Mouse (Mus musculus) frontal cortex, postnatal 25 days (tissue): Measurements from ENCODE around the gene Ldah.
"Not testable (repeated sequence)": the region's sequence is repeated elsewhere in the genome, so short reads cannot be mapped to it uniquely, and the experiment has no call there.

Experiments used
- DNase-seq, 2 experiments: peaks; one replicate each; pipeline ENCODE4 v3.0.0; 2022; ENCODE audit warnings: low spot score in 2 of 2

The Ldah gene

GRCm38 (mm10) chr12:8207978-8208403 lies at the start of gene Ldah:
Gene Ldah, plus strand, starts transcription at chr12:8208107.
- DNase-seq: peak; percentile 82 to 83

DNA sequence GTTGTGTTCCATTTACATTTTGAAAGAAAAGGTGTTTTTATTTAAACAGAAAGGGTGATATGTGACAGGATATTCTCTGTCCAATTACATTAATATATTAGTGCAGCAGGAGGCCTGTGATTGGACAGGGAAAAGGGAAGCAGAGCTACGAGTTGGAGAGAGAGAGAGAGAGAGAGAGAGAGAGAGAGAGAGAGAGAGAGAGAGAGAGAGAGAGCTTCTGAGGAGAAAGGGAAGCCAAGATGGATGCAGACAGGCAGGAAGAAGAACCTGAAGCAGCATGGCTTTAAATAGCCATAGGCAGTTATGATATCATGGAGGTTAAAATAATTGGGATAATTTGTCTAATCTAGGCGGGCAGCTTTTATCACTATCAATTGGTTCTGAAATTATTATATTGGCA lies 40.2 kb upstream of the Ldah start:
- DNase-seq: no peak

- no peak for DNase-seq
Observed at GRCm38 (mm10) chr12:8180921-8181320, 27.0 kb upstream of the Ldah start.

DNA sequence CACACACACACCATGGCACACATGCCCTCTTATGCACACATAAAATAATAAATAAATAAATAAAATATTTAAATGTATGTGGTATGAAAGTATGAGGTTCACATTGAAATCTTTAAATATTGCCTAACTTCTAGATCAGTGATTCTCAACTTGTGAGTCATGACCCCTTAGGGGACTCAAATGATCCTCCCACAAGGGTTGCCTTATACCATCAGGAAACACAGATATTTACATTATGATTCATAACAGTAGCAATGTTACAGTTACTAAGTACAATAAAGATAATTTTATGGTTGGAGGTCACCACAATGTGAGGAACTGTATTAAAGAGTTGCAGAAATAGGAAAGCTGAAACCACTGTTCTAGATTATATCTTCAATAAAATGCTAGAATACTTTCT lies 26.2 kb upstream of the Ldah start:
- DNase-seq: no peak

DNA sequence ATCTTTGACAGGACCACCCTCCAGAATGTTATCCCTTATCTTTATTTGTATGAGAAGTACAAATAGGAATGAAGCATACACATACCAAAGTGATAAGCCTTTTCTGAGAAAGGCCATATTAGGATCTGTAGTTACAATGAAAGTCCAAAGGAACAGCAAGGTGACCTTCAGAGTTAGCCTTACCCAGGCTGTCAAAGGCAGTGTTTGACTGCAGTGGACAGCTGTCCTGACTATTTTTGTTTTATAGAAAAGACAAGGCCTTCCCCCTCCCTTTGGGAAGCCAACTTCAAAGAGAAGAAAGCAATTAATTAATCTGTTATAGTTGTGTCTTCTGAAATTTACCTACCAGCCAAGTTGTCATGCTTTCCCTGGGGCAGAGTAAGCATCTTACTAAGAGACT lies 23.4 kb upstream of the Ldah start:
- DNase-seq: no peak

GRCm38 (mm10) chr12:8188161-8188560 lies 19.7 kb upstream of the Ldah start:
- no peak for DNase-seq

GRCm38 (mm10) chr12:8188796-8189535 lies 18.9 kb upstream of the Ldah start:
- DNase-seq: not testable (repeated sequence)

GRCm38 (mm10) chr12:8189722-8190121 lies 18.2 kb upstream of the Ldah start:
- DNase-seq: no peak

DNA sequence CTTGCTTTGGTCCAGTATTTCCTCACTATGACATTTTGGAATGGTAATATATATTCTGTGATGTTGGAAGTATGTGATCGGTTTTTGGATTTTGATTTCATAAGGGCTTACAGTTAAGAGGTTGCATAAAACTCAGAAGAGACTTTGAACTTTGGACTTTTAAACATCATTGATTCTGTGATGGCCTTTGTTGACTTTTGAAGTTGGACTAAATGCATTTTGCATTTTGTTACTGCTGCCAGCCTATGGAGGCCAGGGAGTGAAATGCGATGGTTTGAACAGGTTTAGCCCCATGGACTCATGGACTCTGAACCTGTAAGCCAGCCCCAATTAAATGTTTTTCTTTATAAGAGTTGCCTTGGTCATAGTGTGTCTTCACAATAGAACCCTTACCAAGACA lies 2.2 kb upstream of the Ldah start:
- DNase-seq: no peak

DNA sequence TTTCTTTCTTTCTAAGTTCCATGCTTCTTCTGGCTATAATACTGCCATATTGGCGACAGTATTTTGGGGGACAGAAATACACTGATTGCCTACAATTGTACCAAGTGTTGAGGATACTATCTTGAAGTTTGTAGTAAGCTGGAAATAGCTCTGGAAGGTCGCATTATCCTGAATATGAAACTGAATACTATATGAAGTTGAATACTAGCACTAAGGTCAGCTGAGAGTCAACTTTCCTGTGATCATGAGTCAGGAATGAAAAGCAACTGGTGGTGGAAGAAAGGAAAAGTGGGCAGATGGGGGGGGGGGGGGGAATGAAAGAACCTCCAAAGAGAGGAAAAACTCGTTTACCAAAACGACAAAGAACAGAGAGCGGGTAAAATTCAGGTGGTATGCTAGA lies 329 bp upstream of the Ldah start:
- DNase-seq: no peak

- DNase-seq: no peak
Observed at GRCm38 (mm10) chr12:8216392-8217280, 8.7 kb downstream of the Ldah start.

DNA sequence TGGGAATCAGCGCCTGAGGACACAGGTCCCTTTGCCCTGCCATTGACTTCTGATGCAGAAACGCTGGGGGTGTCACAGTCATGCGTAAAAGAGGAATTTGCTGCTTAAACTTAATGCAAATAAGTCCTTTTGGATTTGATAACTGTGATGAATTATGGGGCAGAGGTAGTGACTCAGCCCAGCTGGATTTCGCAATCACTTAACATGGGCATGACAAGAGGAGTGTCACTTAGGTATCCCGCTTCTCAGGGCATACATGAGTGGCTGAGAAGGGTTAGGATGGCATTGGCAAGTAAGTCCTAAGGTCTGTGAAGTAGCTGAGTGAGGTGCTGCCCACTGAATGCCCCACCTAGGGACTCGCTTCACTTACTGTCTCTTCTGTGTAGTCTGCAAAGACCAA lies 15.1 kb downstream of the Ldah start:
- no peak for DNase-seq

DNA sequence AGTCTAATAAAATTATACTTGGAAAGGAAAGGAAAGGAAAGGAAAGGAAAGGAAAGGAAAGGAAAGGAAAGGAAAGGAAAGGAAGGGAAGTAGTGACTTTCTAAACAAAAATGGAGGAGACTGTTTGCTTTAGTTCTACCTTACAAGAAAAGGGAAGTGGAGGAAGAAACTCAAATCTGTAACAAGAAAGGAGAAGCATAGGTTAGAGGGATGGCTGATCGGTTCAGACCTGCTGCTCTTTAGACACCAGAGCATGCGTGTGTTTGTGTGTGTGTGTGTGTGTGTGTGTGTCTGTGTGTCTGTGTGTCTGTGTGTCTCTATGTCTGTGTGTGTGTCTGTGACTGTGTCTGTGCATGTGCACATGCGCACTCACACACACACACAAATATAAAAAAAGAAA lies 23.2 kb downstream of the Ldah start:
- DNase-seq: no peak

- no peak for DNase-seq
Observed at GRCm38 (mm10) chr12:8232679-8233078, 24.8 kb downstream of the Ldah start.

DNA sequence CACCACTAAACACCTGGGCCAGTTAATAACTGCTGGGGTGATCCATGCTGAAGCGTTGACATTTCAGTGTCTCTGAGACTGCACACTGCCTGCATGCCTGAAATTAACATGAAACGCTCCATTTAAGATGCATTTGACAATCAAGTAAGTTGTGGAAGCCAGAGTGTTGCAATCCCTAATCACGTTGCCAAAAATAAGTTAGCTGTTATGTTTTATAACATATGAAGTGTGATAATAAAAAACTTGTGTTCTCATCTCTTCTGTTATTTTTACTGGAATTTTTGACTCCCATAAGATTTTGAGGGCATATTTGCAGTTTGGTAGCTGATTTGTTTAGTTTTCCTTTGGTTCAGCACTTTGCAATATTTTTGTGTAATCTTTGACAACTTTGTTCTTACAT lies 34.3 kb downstream of the Ldah start:
- no peak for DNase-seq

DNA sequence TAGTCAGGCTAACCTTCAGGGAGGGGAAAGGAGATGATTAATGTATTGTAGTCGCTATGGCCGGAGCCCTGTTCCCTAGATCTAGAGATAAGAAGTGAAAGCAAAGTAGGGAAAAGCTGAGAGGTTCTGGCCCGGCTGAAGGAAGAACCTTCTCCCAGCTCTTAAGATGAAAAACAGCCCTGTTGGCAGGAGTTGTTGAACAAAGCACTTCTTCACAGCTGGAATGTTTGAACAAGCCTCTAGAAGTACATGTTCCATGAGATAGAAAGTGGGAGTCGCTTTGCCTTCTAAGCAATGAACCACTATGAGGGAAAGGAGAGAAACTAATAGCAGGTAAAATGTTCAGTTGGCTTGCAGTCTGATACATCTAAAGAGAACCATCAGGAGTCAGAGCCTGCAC lies 36.8 kb downstream of the Ldah start:
- DNase-seq: no peak

DNA sequence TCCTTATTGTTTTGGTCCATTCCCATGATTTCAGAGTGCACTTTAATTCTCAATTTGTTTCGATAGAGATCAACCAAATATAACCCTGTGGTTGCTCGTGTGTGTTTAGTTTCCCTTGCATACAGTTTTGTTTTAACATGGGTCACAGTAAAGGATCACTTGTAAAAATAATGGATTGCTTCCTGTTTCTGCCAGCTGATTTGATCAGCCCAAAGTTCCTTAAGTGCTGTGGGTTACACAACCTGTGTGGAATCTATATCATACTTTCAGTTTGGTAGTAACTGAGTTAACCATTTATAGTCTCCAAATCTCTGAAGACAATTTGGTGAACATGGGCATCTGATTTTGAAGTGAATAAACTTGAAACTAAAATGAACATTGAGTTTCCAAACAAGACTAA lies 52.4 kb downstream of the Ldah start:
- DNase-seq: no peak

DNA sequence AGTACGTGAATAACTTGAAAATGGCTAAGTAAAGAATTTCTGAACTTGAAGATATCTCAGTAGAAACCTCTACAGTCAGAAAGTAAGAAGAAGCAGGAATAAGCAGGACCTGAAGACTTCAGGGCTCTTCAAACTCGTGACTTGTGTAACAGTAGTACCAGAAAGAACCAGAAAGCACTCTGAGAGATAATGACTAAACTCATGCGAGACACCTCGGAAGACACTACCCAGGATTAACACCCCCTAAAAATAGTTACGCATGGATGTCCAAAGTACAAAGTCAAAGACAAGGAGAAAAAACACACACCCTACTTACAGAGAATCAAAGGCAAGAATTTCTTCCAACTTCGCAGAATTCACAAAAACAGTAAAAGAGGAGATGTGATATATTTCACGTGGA lies 58.4 kb downstream of the Ldah start:
- DNase-seq: no peak

DNA sequence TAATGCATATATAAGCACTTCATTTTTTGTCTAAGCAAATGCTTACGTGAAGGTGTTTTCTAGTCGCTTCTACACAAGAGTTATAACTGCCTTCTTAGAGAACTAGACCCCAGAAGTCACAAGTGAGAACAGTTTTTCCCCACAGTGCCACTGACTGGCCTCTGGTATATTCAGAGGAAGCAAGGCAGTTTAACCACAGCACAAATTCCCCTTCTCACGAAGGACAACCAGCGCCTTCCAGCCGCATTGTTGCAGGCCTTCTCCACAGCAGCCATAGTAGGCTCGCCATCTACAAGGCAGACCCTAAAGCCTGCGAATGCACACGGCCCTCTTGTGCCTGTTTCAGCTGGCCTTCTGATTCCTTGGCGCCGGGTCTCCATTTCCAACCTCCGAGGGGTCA lies 61.7 kb downstream of the Ldah start:
- DNase-seq: no peak

GRCm38 (mm10) chr12:8271405-8271804 lies 63.5 kb downstream of the Ldah start:
- DNase-seq: no peak

GRCm38 (mm10) chr12:8273471-8274171 lies 65.7 kb downstream of the Ldah start:
- no peak for DNase-seq

- no peak for DNase-seq
Observed at GRCm38 (mm10) chr12:8275424-8275823, 67.5 kb downstream of the Ldah start.
